Mouse (Mus musculus) ES-E14 (cell line): ENCODE data around the gene Dusp14. TPM values are rescaled to one million over a fixed set of nuclear protein-coding genes. Genes with fewer than 3 reads are reported as not detected.

Source experiments
- DNase-seq: peaks from one replicate; pipeline ENCODE4 v3.0.0-alpha.2; 2013; ENCODE audit warnings: low read depth, low spot score
- H3K27ac ChIP-seq: 2 replicates; pipeline ENCODE4 v1.5.1; 2012; ENCODE audit warnings: low read depth, mild to moderate bottlenecking, low read length, moderate library complexity, mixed read lengths; ENCODE audit not compliant: poor library complexity, insufficient read depth, severe bottlenecking
- H3K36me3 ChIP-seq: 2 replicates; pipeline ENCODE4 v1.6.1; 2012; ENCODE audit warnings: mild to moderate bottlenecking, low read length, moderate library complexity, mixed read lengths; ENCODE audit not compliant: control insufficient read depth, poor library complexity, insufficient read depth, severe bottlenecking
- H3K4me1 ChIP-seq, 2 experiments: fragments of 150-350 bp in 1 of 2; sonication (generic) in 1 of 2; 2 replicates each; pipeline ENCODE4 v1.6.1; 2012; ENCODE audit warnings: low read length in 2 of 2, mild to moderate bottlenecking in 1 of 2, mixed read lengths in 1 of 2; ENCODE audit not compliant: control insufficient read depth in 2 of 2, insufficient read depth in 2 of 2, poor library complexity in 1 of 2
- H3K4me3 ChIP-seq, 2 experiments: fragments of 150-350 bp in 1 of 2; sonication (generic) in 1 of 2; 2 replicates each; pipeline ENCODE4 v1.5.1; 2012; ENCODE audit warnings: low read length in 2 of 2, low read depth in 1 of 2, mild to moderate bottlenecking in 1 of 2, mixed read lengths in 1 of 2; ENCODE audit not compliant: insufficient read depth in 1 of 2, poor library complexity in 1 of 2, severe bottlenecking in 1 of 2
- H3K9ac ChIP-seq: 2 replicates; pipeline ENCODE4 v1.6.1; 2012; ENCODE audit warnings: low read depth, mild to moderate bottlenecking, low read length, mixed read lengths; ENCODE audit not compliant: poor library complexity, insufficient read depth, severe bottlenecking
- H3K9me3 ChIP-seq: fragments of 150-350 bp; sonication (generic); 2 replicates; pipeline ENCODE4 v1.6.1; 2012; ENCODE audit warnings: low read depth, mild to moderate bottlenecking, low read length; ENCODE audit not compliant: control insufficient read depth, insufficient read depth
- CHD2 ChIP-seq: IDR thresholded peaks from 2 replicates; pipeline ENCODE4 v1.6.1; 2014; ENCODE audit warnings: mild to moderate bottlenecking, low read depth, low read length, inconsistent platforms
- HCFC1 ChIP-seq: IDR thresholded peaks from 2 replicates; pipeline ENCODE4 v1.6.1; 2012; ENCODE audit warnings: low read length, inconsistent platforms, borderline replicate concordance; ENCODE audit not compliant: insufficient read depth
- MAFK ChIP-seq: IDR thresholded peaks from 2 replicates; pipeline ENCODE4 v1.6.1; 2014; ENCODE audit warnings: mild to moderate bottlenecking, low read depth, low read length, inconsistent platforms; ENCODE audit not compliant: insufficient read depth
- ZC3H11A ChIP-seq: IDR thresholded peaks from 2 replicates; pipeline ENCODE4 v1.6.1; 2012; ENCODE audit warnings: low read depth, mild to moderate bottlenecking, inconsistent platforms, low read length, borderline replicate concordance
- ZNF384 ChIP-seq: IDR thresholded peaks from 2 replicates; pipeline ENCODE4 v1.6.1; 2012; ENCODE audit warnings: low read depth, low read length, inconsistent platforms
- in situ Hi-C, 2 experiments: fragments of 600-800 bp; cut with MboI; formaldehyde crosslinking; loops; one replicate each; pipeline ENCODE4 v1.15.1; 2025; ENCODE audit warnings: low sequenced_read_pairs in 2 of 2, inconsistent platforms in 1 of 2; ENCODE audit not compliant: unreplicated experiment in 2 of 2
- total RNA-seq: library from RNA; depleted of rRNA; stranded (reverse); fragments of 300-350 nt; gene quantifications from 2 replicates; pipeline ENCODE4 v1.2.3, GENCODE M21; 2012; rRNA removed

Gene Dusp14
- total RNA-seq, 1 experiment = 24.0 TPM

- no peak overlapping the region for H3K4me3 ChIP-seq
- peak; percentile 29 for DNase-seq
- TF ChIP-seq MAFK (no peak), ZNF384 (no peak), CHD2 (no peak), HCFC1 (no peak), ZC3H11A (no peak)
- no peak overlapping the region for H3K27ac ChIP-seq
- no peaks in the 10 kb centered on the region for H3K4me1 ChIP-seq
- no peak overlapping the region for H3K9ac ChIP-seq
- H3K36me3 ChIP-seq = peaks cover 4% of the 10 kb centered on the region; the same call in 1 of the 2 replicates
- no peaks in the 10 kb centered on the region for H3K9me3 ChIP-seq
- in situ Hi-C loops = no loop called here
These were observed 67.8 kb downstream of the Dusp14 start for GRCm38 (mm10) chr11:84001257-84001656.

- Histone ChIP-seq H3K36me3 (peaks cover 6% of the 10 kb centered on the region; the same call in 1 of the 2 replicates), H3K9ac (no peak overlapping the region), H3K9me3 (no peaks in the 10 kb centered on the region), H3K4me1 (peaks cover 0 to 2% of the 10 kb centered on the region in 2 experiments; a peak in 1 of 4 replicates), H3K4me3 (no peak overlapping the region), H3K27ac (no peak overlapping the region)
- TF ChIP-seq MAFK (no peak), CHD2 (no peak), ZC3H11A (no peak), HCFC1 (no peak), ZNF384 (no peak)
- no peak for DNase-seq
- in situ Hi-C loops = no loop called here
These were observed 69.6 kb downstream of the Dusp14 start for GRCm38 (mm10) chr11:83999411-83999915.

GRCm38 (mm10) chr11:83998993-83999392 lies 70.1 kb downstream of the Dusp14 start:
- no peak for DNase-seq
- in situ Hi-C loops = no loop called here
- no peaks in the 10 kb centered on the region for H3K9me3 ChIP-seq
- no peak overlapping the region for H3K9ac ChIP-seq
- peaks cover 2% of the 10 kb centered on the region in 2 experiments; a peak in 2 of 4 replicates for H3K4me1 ChIP-seq
- H3K36me3 ChIP-seq = peaks cover 6% of the 10 kb centered on the region; the same call in 1 of the 2 replicates
- no peak overlapping the region for H3K27ac ChIP-seq
- TF ChIP-seq ZNF384 (no peak), CHD2 (no peak), HCFC1 (no peak), MAFK (no peak), ZC3H11A (no peak)
- H3K4me3 ChIP-seq = no peak overlapping the region

Other genes with a start within 250 kb of the Dusp14 start
- gene Hnf1b, start 219.2 kb downstream of the Dusp14 start, total RNA-seq = 0.16 and 0.40 TPM in 2 replicates
- 33.9 and 44.1 TPM in 2 replicates for gene Ddx52, start 127.2 kb downstream of the Dusp14 start, total RNA-seq
- 8.6 and 10.8 TPM in 2 replicates for gene Synrg, start 104.8 kb downstream of the Dusp14 start, total RNA-seq
- gene Tada2a, start 60.3 kb upstream of the Dusp14 start, total RNA-seq = 36.5 and 38.9 TPM in 2 replicates
- 65.3 and 68.0 TPM in 2 replicates for gene Acaca, start 60.4 kb upstream of the Dusp14 start, total RNA-seq
- gene Gm11437, start 98.2 kb upstream of the Dusp14 start, total RNA-seq = not detected in 2 replicates